Mouse (Mus musculus) E14TG2a.4 (cell line): ENCODE measurements around the gene Hadha.

Experiments
- H3K27me3 ChIP-seq: 2 replicates; pipeline ENCODE4 v1.6.1; 2014; ENCODE audit warnings: low read length, control low read depth; ENCODE audit not compliant: insufficient read depth
- H3K36me3 ChIP-seq: 2 replicates; pipeline ENCODE4 v1.6.1; 2014; ENCODE audit warnings: low read length, control low read depth; ENCODE audit not compliant: insufficient read depth
- H3K4me1 ChIP-seq: replicated peaks from 2 replicates; pipeline ENCODE4 v1.6.1; 2014; ENCODE audit warnings: low read depth, low read length, control low read depth
- H3K4me3 ChIP-seq: replicated peaks from 2 replicates; pipeline ENCODE4 v1.5.1; 2014; ENCODE audit warnings: mild to moderate bottlenecking, low read length
- H3K9me3 ChIP-seq: 2 replicates; pipeline ENCODE4 v1.6.1; 2014; ENCODE audit warnings: low read length, control low read depth
- CTCF ChIP-seq: conservative IDR thresholded peaks from 2 replicates; pipeline ENCODE4 v1.5.1; 2014; ENCODE audit warnings: low read length
- NANOG ChIP-seq: IDR thresholded peaks from 2 replicates; pipeline ENCODE4 v1.6.1; 2014; ENCODE audit warnings: borderline replicate concordance, low read length, mixed read lengths
- POU5F1 ChIP-seq: IDR thresholded peaks from 2 replicates; pipeline ENCODE4 v1.6.1; 2014; ENCODE audit warnings: low read length, borderline replicate concordance

The Hadha gene

GRCm38 (mm10) chr5:30072825-30073821 is 81.8 kb downstream of the Hadha start, which contains the start of gene Tyms:
TSS of gene Tyms (minus strand) at chr5:30073617.
- TF ChIP-seq CTCF (no peak), NANOG (no peak), POU5F1 (no peak)
- Histone ChIP-seq H3K27me3 (no peaks in the 10 kb centered on the region), H3K36me3 (peaks cover 40% of the 10 kb centered on the region), H3K9me3 (peaks cover 3% of the 10 kb centered on the region; the same call in 1 of the 2 replicates), H3K4me1 (peaks cover 26% of the 10 kb centered on the region), H3K4me3 (peak within 1 kb of the TSS; percentile 98)

GRCm38 (mm10) chr5:30072377-30072776 is 82.6 kb downstream of the Hadha start:
- peaks cover 32% of the 10 kb centered on the region for H3K4me1 ChIP-seq
- TF ChIP-seq POU5F1 (no peak), CTCF (no peak), NANOG (no peak)
- H3K4me3 ChIP-seq: peak overlapping the region; percentile 98
- peaks cover 47% of the 10 kb centered on the region for H3K36me3 ChIP-seq
- no peaks in the 10 kb centered on the region for H3K27me3 ChIP-seq
- H3K9me3 ChIP-seq: no peaks in the 10 kb centered on the region

DNA sequence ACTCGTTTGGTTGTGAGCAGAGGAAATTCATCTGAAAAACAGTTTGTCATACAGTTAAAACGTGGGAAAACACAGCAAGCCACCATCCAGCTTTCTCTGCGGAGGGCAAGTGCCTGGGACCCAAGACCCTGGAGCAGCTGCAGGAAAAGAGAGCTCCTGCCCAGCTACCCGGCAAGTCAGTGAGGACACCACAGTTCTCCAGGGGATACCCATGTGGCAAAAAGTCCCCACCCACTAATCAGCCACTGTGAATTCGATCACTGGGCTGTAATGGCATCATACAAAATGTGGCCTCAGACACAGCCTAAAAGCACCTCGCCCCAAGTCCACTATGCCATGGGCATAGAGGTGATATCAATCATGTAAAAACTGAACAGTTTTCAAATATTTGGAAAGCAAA is 83.3 kb downstream of the Hadha start:
- Histone ChIP-seq H3K4me1 (peaks cover 32% of the 10 kb centered on the region), H3K9me3 (no peaks in the 10 kb centered on the region), H3K27me3 (no peaks in the 10 kb centered on the region), H3K4me3 (peak overlapping the region; percentile 98; the same call in 1 of the 2 replicates), H3K36me3 (peaks cover 54% of the 10 kb centered on the region)
- TF ChIP-seq POU5F1 (no peak), NANOG (no peak), CTCF (no peak)
